Mouse (Mus musculus): ENCODE data around the gene Nr3c2. TPM values are rescaled to one million over a fixed set of nuclear protein-coding genes. Genes with fewer than 3 reads are reported as not detected.

The Nr3c2 gene
- polyA plus RNA-seq, 1 experiment from 2014 or later, result 1.4 TPM

- peaks cover 2% of the 10 kb centered on the region; the same call in 1 of the 2 replicates for H3K36me3 ChIP-seq (ENCODE audit: control insufficient read depth, insufficient read depth, low read length)
- ATAC-seq (replicated peaks; ENCODE audit: low FRiP score), result no peak
- H3K27me3 ChIP-seq (replicated peaks; ENCODE audit: control insufficient read depth, insufficient read depth, low read length), result no peaks in the 10 kb centered on the region
- H3K27ac ChIP-seq (ENCODE audit: low read depth, low read length), result no peak overlapping the region
- no peak for DNase-seq (ENCODE audit: low spot score)
- H3K4me3 ChIP-seq (ENCODE audit: low read depth, low read length), result no peak overlapping the region
- 53% methylated on average over 1 of the region's 1 CpGs for WGBS
- no peaks in the 10 kb centered on the region for H3K4me1 ChIP-seq (replicated peaks; ENCODE audit: control insufficient read depth, insufficient read depth, low read length)
- H3K9me3 ChIP-seq (ENCODE audit: control insufficient read depth, low read length), result peaks cover 3% of the 10 kb centered on the region; the same call in 1 of the 2 replicates
- no peak overlapping the region for H3K9ac ChIP-seq (ENCODE audit: low read depth, low read length)
- H3K4me2 ChIP-seq, result no peak overlapping the region
These were observed 368.7 kb downstream of the Nr3c2 start for GRCm38 (mm10) chr8:77267941-77268405.

DNA sequence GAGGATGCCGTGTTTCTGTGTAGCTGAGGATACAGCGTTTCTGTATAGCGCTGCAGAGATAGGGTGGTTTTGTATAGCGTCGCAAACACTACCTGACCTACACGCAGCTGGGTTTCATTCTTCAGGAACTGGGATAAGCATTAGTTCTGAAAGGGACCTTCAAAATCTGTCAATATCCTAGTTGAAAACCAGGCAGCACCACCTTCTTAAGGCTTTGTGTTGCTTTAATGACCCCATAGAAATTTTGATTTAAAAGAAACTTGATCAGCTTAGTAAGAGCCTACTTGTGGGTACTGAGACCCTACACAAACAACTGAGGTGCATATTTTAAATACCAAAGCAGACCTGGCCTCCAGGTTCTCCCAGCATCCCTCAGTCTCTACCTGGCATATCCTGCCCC is 372.9 kb downstream of the Nr3c2 start:
- Histone ChIP-seq H3K4me2 (no peak overlapping the region), H3K36me3 (ENCODE audit: control insufficient read depth, insufficient read depth, low read length) (peaks cover 2% of the 10 kb centered on the region; the same call in 1 of the 2 replicates), H3K4me1 (replicated peaks; ENCODE audit: control insufficient read depth, insufficient read depth, low read length) (no peaks in the 10 kb centered on the region), H3K4me3 (ENCODE audit: low read depth, low read length) (no peak overlapping the region), H3K27ac (ENCODE audit: low read depth, low read length) (no peak overlapping the region), H3K9me3 (ENCODE audit: control insufficient read depth, low read length) (peaks cover 3% of the 10 kb centered on the region; the same call in 1 of the 2 replicates), H3K9ac (ENCODE audit: low read depth, low read length) (no peak overlapping the region), H3K27me3 (replicated peaks; ENCODE audit: control insufficient read depth, insufficient read depth, low read length) (no peaks in the 10 kb centered on the region)
- no peak for DNase-seq (ENCODE audit: low spot score)
- WGBS, result 89% methylated on average over 6 of the region's 6 CpGs
- no peak for ATAC-seq (replicated peaks; ENCODE audit: low FRiP score)

DNA sequence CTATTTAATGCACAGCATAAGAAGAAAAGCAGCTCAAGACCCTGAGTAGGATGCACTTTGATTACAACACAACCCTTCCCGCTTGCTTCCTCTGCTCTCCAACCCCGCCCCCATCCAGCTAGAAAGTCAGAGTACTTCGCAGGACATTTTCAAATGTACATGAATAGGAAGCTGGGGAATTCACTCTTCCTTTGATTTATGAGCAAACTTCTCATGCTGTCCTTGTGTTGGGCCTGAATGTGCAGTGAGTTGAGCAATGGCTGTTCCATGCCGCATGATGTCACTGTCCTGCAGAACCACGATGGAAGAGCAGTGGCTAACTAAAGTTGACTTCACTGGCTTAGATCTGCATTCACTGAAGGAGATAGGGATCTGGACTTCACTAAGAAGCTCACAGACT is 376.3 kb downstream of the Nr3c2 start:
- Histone ChIP-seq H3K36me3 (ENCODE audit: control insufficient read depth, insufficient read depth, low read length) (no peaks in the 10 kb centered on the region), H3K27me3 (replicated peaks; ENCODE audit: control insufficient read depth, insufficient read depth, low read length) (no peaks in the 10 kb centered on the region), H3K9me3 (ENCODE audit: control insufficient read depth, low read length) (no peaks in the 10 kb centered on the region; the same call in 1 of the 2 replicates), H3K9ac (ENCODE audit: low read depth, low read length) (no peak overlapping the region), H3K4me1 (replicated peaks; ENCODE audit: control insufficient read depth, insufficient read depth, low read length) (no peaks in the 10 kb centered on the region), H3K4me3 (ENCODE audit: low read depth, low read length) (no peak overlapping the region), H3K4me2 (no peak overlapping the region), H3K27ac (ENCODE audit: low read depth, low read length) (no peak overlapping the region)
- WGBS, result 81% methylated on average over 5 of the region's 5 CpGs
- DNase-seq (ENCODE audit: low spot score), result no peak
- ATAC-seq (replicated peaks; ENCODE audit: low FRiP score), result no peak

DNA sequence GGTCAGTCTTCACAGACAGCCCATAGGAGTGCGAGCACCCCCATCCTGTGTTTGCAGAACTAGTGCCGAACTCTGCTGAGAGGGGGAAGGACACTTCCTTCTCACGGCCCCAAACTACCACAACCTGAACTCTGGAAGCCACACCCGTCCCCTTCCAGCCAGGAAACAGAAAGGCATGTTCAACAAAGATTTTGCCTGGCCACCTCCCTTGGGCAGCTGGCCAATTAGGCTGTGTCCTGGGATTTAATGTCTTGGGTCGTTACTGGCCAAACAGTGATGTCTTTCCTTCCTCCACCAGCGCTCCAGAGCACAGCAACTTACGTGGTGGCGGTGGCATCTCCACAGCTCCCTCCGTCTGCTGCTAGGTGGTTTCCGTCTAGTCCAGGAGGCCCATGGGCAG is 377.6 kb downstream of the Nr3c2 start:
- ATAC-seq (replicated peaks; ENCODE audit: low FRiP score) (no peak), DNase-seq (ENCODE audit: low spot score) (no peak)
- no peaks in the 10 kb centered on the region for H3K9me3 ChIP-seq (ENCODE audit: control insufficient read depth, low read length)
- WGBS, result 64% methylated on average over 10 of the region's 10 CpGs
- H3K36me3 ChIP-seq (ENCODE audit: control insufficient read depth, insufficient read depth, low read length), result no peaks in the 10 kb centered on the region
- H3K4me2 ChIP-seq, result no peak overlapping the region
- no peaks in the 10 kb centered on the region for H3K4me1 ChIP-seq (replicated peaks; ENCODE audit: control insufficient read depth, insufficient read depth, low read length)
- no peak overlapping the region for H3K27ac ChIP-seq (ENCODE audit: low read depth, low read length)
- H3K27me3 ChIP-seq (replicated peaks; ENCODE audit: control insufficient read depth, insufficient read depth, low read length), result no peaks in the 10 kb centered on the region
- no peak overlapping the region for H3K4me3 ChIP-seq (ENCODE audit: low read depth, low read length)
- H3K9ac ChIP-seq (ENCODE audit: low read depth, low read length), result no peak overlapping the region

- Histone ChIP-seq H3K27ac (ENCODE audit: low read depth, low read length) (no peak overlapping the region), H3K36me3 (ENCODE audit: control insufficient read depth, insufficient read depth, low read length) (no peaks in the 10 kb centered on the region), H3K9ac (ENCODE audit: low read depth, low read length) (no peak overlapping the region), H3K27me3 (replicated peaks; ENCODE audit: control insufficient read depth, insufficient read depth, low read length) (no peaks in the 10 kb centered on the region), H3K4me2 (no peak overlapping the region), H3K9me3 (ENCODE audit: control insufficient read depth, low read length) (no peaks in the 10 kb centered on the region), H3K4me3 (ENCODE audit: low read depth, low read length) (no peak overlapping the region), H3K4me1 (replicated peaks; ENCODE audit: control insufficient read depth, insufficient read depth, low read length) (no peaks in the 10 kb centered on the region)
- DNase-seq (ENCODE audit: low spot score), result no peak
- WGBS, result 92% methylated on average over 4 of the region's 4 CpGs
- no peak for ATAC-seq (replicated peaks; ENCODE audit: low FRiP score)
These were observed 379.0 kb downstream of the Nr3c2 start for GRCm38 (mm10) chr8:77278246-77278645.

- WGBS, result 66% methylated on average over 3 of the region's 3 CpGs
- H3K9me3 ChIP-seq (ENCODE audit: control insufficient read depth, low read length), result 0 out of 2 replicates have a peak, but pooled peaks cover 3% of the 10 kb centered on the region
These were observed 380.7 kb downstream of the Nr3c2 start for GRCm38 (mm10) chr8:77279977-77280376.

DNA sequence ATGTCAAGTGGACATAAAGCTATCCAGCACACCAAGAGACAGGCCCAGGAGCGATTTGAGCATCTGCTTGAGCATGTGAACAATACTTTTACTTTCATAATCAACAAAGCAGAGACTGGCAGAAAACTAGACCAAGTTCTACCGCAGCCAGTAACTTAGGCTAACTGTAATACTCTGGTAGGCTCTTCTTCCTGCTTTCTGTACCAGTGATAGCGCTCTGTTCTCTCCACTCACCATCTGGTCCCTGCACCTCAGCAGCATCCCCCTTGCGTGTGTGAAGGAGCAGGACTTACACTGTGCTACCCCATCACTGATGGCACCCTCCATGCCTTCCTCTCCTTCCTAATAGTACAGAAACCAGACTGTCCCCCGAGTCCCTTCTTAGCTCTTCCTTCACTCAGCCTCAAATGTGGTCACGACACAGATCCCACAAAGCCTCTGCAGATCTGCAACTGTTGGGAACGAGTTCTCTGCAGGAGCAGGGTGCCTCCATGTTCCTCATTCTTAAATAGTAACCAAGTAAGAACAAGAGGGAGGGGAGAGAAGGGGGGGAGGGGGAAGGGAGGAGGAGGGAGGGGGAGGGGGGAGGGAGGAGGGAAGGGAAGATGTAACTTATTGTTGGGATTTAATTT is 383.5 kb downstream of the Nr3c2 start:
- no peak for ATAC-seq (replicated peaks; ENCODE audit: low FRiP score)
- no peak overlapping the region for H3K9ac ChIP-seq (ENCODE audit: low read depth, low read length)
- no peak overlapping the region for H3K4me3 ChIP-seq (ENCODE audit: low read depth, low read length)
- no peaks in the 10 kb centered on the region for H3K4me1 ChIP-seq (replicated peaks; ENCODE audit: control insufficient read depth, insufficient read depth, low read length)
- no peak overlapping the region for H3K4me2 ChIP-seq
- H3K27ac ChIP-seq (ENCODE audit: low read depth, low read length), result no peak overlapping the region
- H3K36me3 ChIP-seq (ENCODE audit: control insufficient read depth, insufficient read depth, low read length), result no peaks in the 10 kb centered on the region
- WGBS, result 61% methylated on average over 7 of the region's 7 CpGs
- 0 out of 2 replicates have a peak, but pooled peaks cover 4% of the 10 kb centered on the region for H3K9me3 ChIP-seq (ENCODE audit: control insufficient read depth, low read length)
- H3K27me3 ChIP-seq (replicated peaks; ENCODE audit: control insufficient read depth, insufficient read depth, low read length), result no peaks in the 10 kb centered on the region
- DNase-seq (ENCODE audit: low spot score), result no peak

More at GRCm38 (mm10) chr8:77279977-77280376, 380.7 kb downstream of the Nr3c2 start:
- DNase-seq (ENCODE audit: low spot score), result no peak
- H3K27ac ChIP-seq (ENCODE audit: low read depth, low read length), result no peak overlapping the region
- no peaks in the 10 kb centered on the region for H3K4me1 ChIP-seq (replicated peaks; ENCODE audit: control insufficient read depth, insufficient read depth, low read length)
- no peak overlapping the region for H3K9ac ChIP-seq (ENCODE audit: low read depth, low read length)
- no peaks in the 10 kb centered on the region for H3K36me3 ChIP-seq (ENCODE audit: control insufficient read depth, insufficient read depth, low read length)
- H3K27me3 ChIP-seq (replicated peaks; ENCODE audit: control insufficient read depth, insufficient read depth, low read length), result no peaks in the 10 kb centered on the region
- no peak overlapping the region for H3K4me2 ChIP-seq
- no peak for ATAC-seq (replicated peaks; ENCODE audit: low FRiP score)
- no peak overlapping the region for H3K4me3 ChIP-seq (ENCODE audit: low read depth, low read length)

DNA sequence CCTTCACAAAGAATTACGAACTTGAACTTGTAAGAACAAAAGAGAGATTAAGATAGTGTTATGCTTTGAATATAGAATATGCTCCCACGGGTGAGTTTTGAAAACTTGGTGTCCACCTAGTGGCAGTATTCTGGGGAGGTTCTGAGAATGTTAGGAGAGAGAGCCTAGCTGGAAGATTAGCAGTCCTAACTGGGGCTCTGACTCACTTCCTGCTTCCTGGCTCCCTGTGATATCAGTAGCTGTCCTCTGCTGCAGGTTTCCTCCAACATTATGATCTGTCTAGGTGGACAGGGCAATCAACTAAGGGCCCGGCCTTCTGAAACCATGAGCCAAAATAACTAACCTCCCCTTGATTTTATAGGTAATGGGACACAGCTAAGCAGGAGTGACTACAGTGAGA is 385.2 kb downstream of the Nr3c2 start:
- Histone ChIP-seq H3K9ac (ENCODE audit: low read depth, low read length) (no peak overlapping the region), H3K4me3 (ENCODE audit: low read depth, low read length) (no peak overlapping the region), H3K36me3 (ENCODE audit: control insufficient read depth, insufficient read depth, low read length) (no peaks in the 10 kb centered on the region), H3K4me2 (no peak overlapping the region), H3K27me3 (replicated peaks; ENCODE audit: control insufficient read depth, insufficient read depth, low read length) (no peaks in the 10 kb centered on the region), H3K9me3 (ENCODE audit: control insufficient read depth, low read length) (0 out of 2 replicates have a peak, but pooled peaks cover 4% of the 10 kb centered on the region), H3K27ac (ENCODE audit: low read depth, low read length) (no peak overlapping the region), H3K4me1 (replicated peaks; ENCODE audit: control insufficient read depth, insufficient read depth, low read length) (no peaks in the 10 kb centered on the region)
- DNase-seq (ENCODE audit: low spot score) (no peak), ATAC-seq (replicated peaks; ENCODE audit: low FRiP score) (no peak)
- 60% methylated on average over 3 of the region's 3 CpGs for WGBS

DNA sequence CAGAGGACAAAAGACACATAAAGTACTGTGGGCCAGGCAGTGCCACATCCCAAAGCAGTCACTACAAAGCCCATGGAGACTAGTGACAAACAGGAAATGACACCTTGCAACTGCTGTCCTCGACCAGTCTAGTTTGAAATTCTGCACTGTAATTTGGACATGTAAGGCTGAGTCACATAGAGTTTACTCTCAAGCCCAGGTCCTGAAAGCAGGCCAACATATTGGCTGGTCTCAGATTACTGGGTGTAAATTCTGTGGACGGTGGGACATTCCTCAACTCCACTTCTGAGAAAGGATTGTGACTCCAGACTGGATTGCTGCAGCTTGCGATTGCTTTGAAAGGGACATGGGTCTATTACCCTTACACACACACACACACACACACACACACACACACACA is 388.8 kb downstream of the Nr3c2 start:
- no peak overlapping the region for H3K27ac ChIP-seq (ENCODE audit: low read depth, low read length)
- H3K9me3 ChIP-seq (ENCODE audit: control insufficient read depth, low read length), result 0 out of 2 replicates have a peak, but pooled peaks cover 4% of the 10 kb centered on the region
- WGBS, result 70% methylated on average over 3 of the region's 3 CpGs
- no peaks in the 10 kb centered on the region for H3K4me1 ChIP-seq (replicated peaks; ENCODE audit: control insufficient read depth, insufficient read depth, low read length)
- no peak overlapping the region for H3K4me2 ChIP-seq
- no peak overlapping the region for H3K9ac ChIP-seq (ENCODE audit: low read depth, low read length)
- DNase-seq (ENCODE audit: low spot score), result no peak
- H3K27me3 ChIP-seq (replicated peaks; ENCODE audit: control insufficient read depth, insufficient read depth, low read length), result no peaks in the 10 kb centered on the region
- no peaks in the 10 kb centered on the region for H3K36me3 ChIP-seq (ENCODE audit: control insufficient read depth, insufficient read depth, low read length)
- no peak for ATAC-seq (replicated peaks; ENCODE audit: low FRiP score)
- H3K4me3 ChIP-seq (ENCODE audit: low read depth, low read length), result no peak overlapping the region

Data from liver, embryonic 11.5 days (tissue).